ENCODE assay signal across 9 mouse cellular contexts in genomic region chr5:86352966-86353365, GRCm38 (mm10). TPM values are rescaled to one million over a fixed set of nuclear protein-coding genes. Genes with fewer than 3 reads are reported as not detected.
DNase-seq lines count a peak whose midpoint lies in the region; ATAC-seq and TF ChIP-seq lines count a peak whose summit lies in the region.
"Had no signal": no experiment of that assay in that cellular context is flagged by ENCODE, and none has a peak within 500 bp of the region (broad histone marks: within the 10 kb centered on the region; RNA-seq: fewer than 3 reads in every experiment).

No protein-coding gene starts in this region.

- H3K4me3 ChIP-seq in midbrain, embryonic 11.5 days (ENCODE audit: low read depth, low read length), result no peak overlapping the region
- H3K4me3 ChIP-seq in midbrain, embryonic 13.5 days (replicated peaks), result no peak overlapping the region
- no peak overlapping the region for H3K4me3 ChIP-seq in hindbrain, postnatal 0 days (ENCODE audit: low read length)
- H3K4me3 ChIP-seq: heart, embryonic 15.5 days had no signal

- no peaks in the 10 kb centered on the region for H3K36me3 ChIP-seq in midbrain, embryonic 11.5 days (ENCODE audit: control insufficient read depth, insufficient read depth, low read length)
- no peaks in the 10 kb centered on the region for H3K36me3 ChIP-seq in midbrain, embryonic 13.5 days
- no peaks in the 10 kb centered on the region for H3K36me3 ChIP-seq in hindbrain, postnatal 0 days (ENCODE audit: insufficient read depth, low read length)
- H3K36me3 ChIP-seq: heart, embryonic 15.5 days had no signal

- no peak overlapping the region for H3K27ac ChIP-seq in midbrain, embryonic 11.5 days (ENCODE audit: low read depth, low read length)
- no peak overlapping the region for H3K27ac ChIP-seq in midbrain, embryonic 13.5 days
- H3K27ac ChIP-seq in hindbrain, postnatal 0 days, result no peak overlapping the region
- H3K27ac ChIP-seq: heart, embryonic 15.5 days had no signal

- no peak overlapping the region for H3K9ac ChIP-seq in midbrain, embryonic 11.5 days (ENCODE audit: low read length)
- H3K9ac ChIP-seq in midbrain, embryonic 13.5 days (replicated peaks), result no peak overlapping the region
- no peak overlapping the region for H3K9ac ChIP-seq in hindbrain, postnatal 0 days (replicated peaks; ENCODE audit: low read length)
- H3K9ac ChIP-seq: heart, embryonic 15.5 days had no signal

- no peaks in the 10 kb centered on the region for H3K27me3 ChIP-seq in midbrain, embryonic 11.5 days (ENCODE audit: control insufficient read depth, insufficient read depth, low read length)
- H3K27me3 ChIP-seq in midbrain, embryonic 13.5 days, result no peaks in the 10 kb centered on the region
- no peaks in the 10 kb centered on the region for H3K27me3 ChIP-seq in hindbrain, postnatal 0 days (ENCODE audit: insufficient read depth, low read length)
- H3K27me3 ChIP-seq: heart, embryonic 15.5 days had no signal

- 25% methylated on average over 7 of the region's 7 CpGs for WGBS in midbrain, embryonic 11.5 days
- 20% methylated on average over 7 of the region's 7 CpGs for WGBS in midbrain, embryonic 13.5 days
- WGBS in hindbrain, postnatal 0 days, result 21% methylated on average over 7 of the region's 7 CpGs

- peak; percentile 24 for DNase-seq in adrenal gland, adult 2 months
- no peak for DNase-seq in adrenal gland, postnatal 4 days (ENCODE audit: low spot score in 2 of 2)
- DNase-seq in midbrain, embryonic 11.5 days (ENCODE audit: low spot score, missing footprints), result peak; percentile 93
- DNase-seq in cerebellum, adult 9-10 months, result peak; percentile 78
- peak; percentile 87 for DNase-seq in hindbrain, postnatal 0 days (ENCODE audit: low spot score)
- DNase-seq in lung, postnatal 36 days, result peak; percentile 29
- DNase-seq in urinary bladder, postnatal 10 days (ENCODE audit: low spot score), result no peak

- TF ChIP-seq CTCF in hindbrain, postnatal 0 days (IDR thresholded peaks at IDR 0.05; ENCODE audit: low read depth), result peak; percentile 59

- no peaks in the 10 kb centered on the region for H3K4me1 ChIP-seq in midbrain, embryonic 11.5 days (ENCODE audit: control insufficient read depth, insufficient read depth, low read length)
- H3K4me1 ChIP-seq in midbrain, embryonic 13.5 days (replicated peaks), result no peaks in the 10 kb centered on the region
- no peaks in the 10 kb centered on the region for H3K4me1 ChIP-seq in hindbrain, postnatal 0 days (ENCODE audit: insufficient read depth, low read length)
- H3K4me1 ChIP-seq: heart, embryonic 15.5 days had no signal

- H3K4me2 ChIP-seq in midbrain, embryonic 11.5 days, result no peak overlapping the region
- no peak overlapping the region for H3K4me2 ChIP-seq in midbrain, embryonic 13.5 days (replicated peaks)
- no peak overlapping the region for H3K4me2 ChIP-seq in hindbrain, postnatal 0 days (ENCODE audit: low read depth, low read length)
- H3K4me2 ChIP-seq: heart, embryonic 15.5 days had no signal

- no peaks in the 10 kb centered on the region for H3K9me3 ChIP-seq in midbrain, embryonic 11.5 days (ENCODE audit: control insufficient read depth, low read length)
- H3K9me3 ChIP-seq in midbrain, embryonic 13.5 days, result no peaks in the 10 kb centered on the region
- H3K9me3 ChIP-seq in hindbrain, postnatal 0 days (ENCODE audit: low read length), result no peaks in the 10 kb centered on the region
- H3K9me3 ChIP-seq: heart, embryonic 15.5 days had no signal

- peak; percentile 40; the same call in 1 of the 2 replicates for ATAC-seq in midbrain, embryonic 11.5 days (ENCODE audit: low FRiP score)
- no peak for ATAC-seq in midbrain, embryonic 13.5 days
- ATAC-seq in hindbrain, postnatal 0 days, result peak; percentile 43; the same call in 1 of the 2 replicates

RNA-seq across cellular contexts. Expression of gene Tmprss11d, which starts 20.3 kb away (rescaled TPM):
- not detected for total RNA-seq in adrenal gland, adult 2 months (2021)
- not detected in 2 replicates for polyA plus RNA-seq in adrenal gland, adult 2 months (2012; rRNA removed)
- not detected for total RNA-seq in adrenal gland, postnatal 4 days (2021)
- polyA plus RNA-seq in midbrain, embryonic 11.5 days (2014; fragmentation: Nextera tagmentation; extraction: Ambion mirVana), result not detected in 2 replicates
- not detected in 2 replicates for polyA plus RNA-seq in midbrain, embryonic 13.5 days (2015; fragmentation: Nextera tagmentation; extraction: Ambion mirVana)
- 0.21 TPM in 1 of 2 replicates, not detected in the other for total RNA-seq in hindbrain, postnatal 0 days (2014; rRNA removed)
- 0.08 TPM in 1 of 2 replicates, not detected in the other for polyA plus RNA-seq in hindbrain, postnatal 0 days (2015; fragmentation: Nextera tagmentation; extraction: Ambion mirVana)
- polyA plus RNA-seq: heart, embryonic 15.5 days had no signal

Comparison
In these comparisons a context has a peak if more than half of its experiments do, and no peak if none do; other contexts are left out.
1. DNase-seq: peak in adrenal gland, adult 2 months (single experiment), midbrain, embryonic 11.5 days (single experiment), cerebellum, adult 9-10 months (single experiment), hindbrain, postnatal 0 days (single experiment) and lung, postnatal 36 days (single experiment); none in adrenal gland, postnatal 4 days (0 of 2) and urinary bladder, postnatal 10 days (single experiment).